Mouse (Mus musculus): ENCODE data around the gene Slc22a6. TPM values are rescaled to one million over a fixed set of nuclear protein-coding genes. Genes with fewer than 3 reads are reported as not detected.
A peak's percentile ranks its signal among the peaks of the same experiment; 100 is the strongest.

The Slc22a6 gene
- total and polyA plus RNA-seq, 3 experiments, result not detected

- Histone ChIP-seq H3K9me3 (replicated peaks; ENCODE audit: insufficient read depth, low read length) (no peaks in the 10 kb centered on the region), H3K79me2 (ENCODE audit: control insufficient read depth, insufficient read depth, low read length, poor library complexity) (no peaks in the 10 kb centered on the region), H3K9ac (ENCODE audit: control insufficient read depth, low read depth, low read length, poor library complexity, severe bottlenecking) (no peak overlapping the region), H3K4me1 (ENCODE audit: control insufficient read depth in 1 of 2, insufficient read depth in 2 of 2, low read length in 2 of 2) (no peaks in the 10 kb centered on the region), H3K4me3 (ENCODE audit: control insufficient read depth in 1 of 2, insufficient read depth in 1 of 2, low read depth in 2 of 2, low read length in 2 of 2) (no peak overlapping the region), H3K27ac (ENCODE audit: control insufficient read depth, low read depth, low read length) (no peak overlapping the region), H3K36me3 (ENCODE audit: control insufficient read depth in 1 of 2, insufficient read depth in 2 of 2, low read length in 2 of 2) (no peaks in the 10 kb centered on the region), H3K27me3 (ENCODE audit: control insufficient read depth in 1 of 2, insufficient read depth in 2 of 2, low read length in 2 of 2) (peaks cover 4 to 17% of the 10 kb centered on the region in 2 experiments)
- TF ChIP-seq ETS1 (IDR thresholded peaks at IDR 0.05; ENCODE audit: low read depth, low read length) (no peak), MYB (IDR thresholded peaks at IDR 0.05; ENCODE audit: low read depth, low read length) (no peak), NELFE (IDR thresholded peaks at IDR 0.05; ENCODE audit: low read depth, low read length) (no peak), MAX (IDR thresholded peaks at IDR 0.05; ENCODE audit: low read length) (no peak), SIN3A (IDR thresholded peaks at IDR 0.05; ENCODE audit: low read length) (no peak), HCFC1 (IDR thresholded peaks at IDR 0.05; ENCODE audit: low read depth, low read length) (no peak), MAZ (IDR thresholded peaks at IDR 0.05; ENCODE audit: low read depth, low read length) (no peak), KAT2A (conservative IDR thresholded peaks at IDR 0.05; ENCODE audit: low read depth, low read length) (no peak), E2F4 (IDR thresholded peaks at IDR 0.05; ENCODE audit: borderline replicate concordance, low read depth, low read length) (no peak)
- DNase-seq (ENCODE audit: low read depth, low spot score), result no peak
Observed at GRCm38 (mm10) chr19:8578970-8579342, 38.9 kb upstream of the Slc22a6 start.

GRCm38 (mm10) chr19:8585298-8585697 is 32.5 kb upstream of the Slc22a6 start:
- H3K9ac ChIP-seq (ENCODE audit: control insufficient read depth, low read depth, low read length, poor library complexity, severe bottlenecking), result no peak overlapping the region
- TF ChIP-seq ZMIZ1 (IDR thresholded peaks at IDR 0.05; ENCODE audit: low read depth, low read length), result no peak
- TF ChIP-seq GABPA (IDR thresholded peaks at IDR 0.05; ENCODE audit: low read depth, low read length), result no peak
- peak; percentile 32; the same call in 1 of the 2 replicates for TF ChIP-seq GATA1 (IDR thresholded peaks at IDR 0.05; ENCODE audit: low read depth, low read length)
- no peak for TF ChIP-seq SIN3A (IDR thresholded peaks at IDR 0.05; ENCODE audit: low read length)
- TF ChIP-seq NELFE (IDR thresholded peaks at IDR 0.05; ENCODE audit: low read depth, low read length), result no peak
- TF ChIP-seq JUND (IDR thresholded peaks at IDR 0.05; ENCODE audit: low read depth, low read length), result no peak
- no peak for TF ChIP-seq ZKSCAN1 (IDR thresholded peaks at IDR 0.05; ENCODE audit: low read depth, low read length)
- TF ChIP-seq TBP (IDR thresholded peaks at IDR 0.05; ENCODE audit: low read depth, low read length), result no peak
- TF ChIP-seq MXI1 (IDR thresholded peaks at IDR 0.05; ENCODE audit: low read depth, low read length), result no peak
- peak; percentile 62 for TF ChIP-seq TCF12 (IDR thresholded peaks at IDR 0.05; ENCODE audit: low read depth, low read length)
- TF ChIP-seq USF1 (IDR thresholded peaks at IDR 0.05; ENCODE audit: low read depth, low read length), result no peak
- no peak for TF ChIP-seq POLR2AphosphoS2 (IDR thresholded peaks at IDR 0.05; ENCODE audit: low read length)
- TF ChIP-seq MAX (IDR thresholded peaks at IDR 0.05; ENCODE audit: low read length), result no peak
- no peak for TF ChIP-seq BHLHE40 (IDR thresholded peaks at IDR 0.05; ENCODE audit: borderline replicate concordance, low read depth, low read length)
- TF ChIP-seq CHD1 (IDR thresholded peaks at IDR 0.05; ENCODE audit: low read depth, low read length), result no peak
- TF ChIP-seq RAD21 (IDR thresholded peaks at IDR 0.05; ENCODE audit: low read depth, low read length), result no peak
- TF ChIP-seq EP300 (IDR thresholded peaks at IDR 0.05; ENCODE audit: low read depth in 1 of 2, low read length in 2 of 2), result peak; percentile 23 to 70; a peak in 3 of 4 replicates
- no peak for TF ChIP-seq NRF1 (IDR thresholded peaks at IDR 0.05; ENCODE audit: insufficient read depth, low read depth, low read length, poor library complexity, severe bottlenecking)
- no peak for TF ChIP-seq USF2 (IDR thresholded peaks at IDR 0.05; ENCODE audit: borderline replicate concordance in 1 of 2, insufficient read depth in 1 of 2, low read depth in 1 of 2, low read length in 2 of 2)
- no peak for TF ChIP-seq MEF2A (IDR thresholded peaks at IDR 0.05; ENCODE audit: extremely low read depth, insufficient replicate concordance, low read depth, low read length, poor library complexity, severe bottlenecking)
- TF ChIP-seq MYB (IDR thresholded peaks at IDR 0.05; ENCODE audit: low read depth, low read length), result no peak
- no peak for TF ChIP-seq POLR2A (IDR thresholded peaks at IDR 0.05; ENCODE audit: control insufficient read depth in 1 of 2, insufficient read depth in 1 of 2, low read depth in 1 of 2, low read length in 2 of 2, poor library complexity in 1 of 2)
- peak; percentile 28; the same call in 1 of the 2 replicates for TF ChIP-seq ETS1 (IDR thresholded peaks at IDR 0.05; ENCODE audit: low read depth, low read length)
- TF ChIP-seq CTCF (IDR thresholded peaks at IDR 0.05 in 2 of 3, conservative IDR thresholded peaks at IDR 0.05 in 1 of 3; ENCODE audit: control insufficient read depth in 1 of 3, insufficient read depth in 1 of 3, low read depth in 2 of 3, low read length in 3 of 3, poor library complexity in 1 of 3, severe bottlenecking in 1 of 3), result no peak
- peak; percentile 65 for TF ChIP-seq ZNF384 (IDR thresholded peaks at IDR 0.05; ENCODE audit: low read depth, low read length)
- H3K9me3 ChIP-seq (replicated peaks; ENCODE audit: insufficient read depth, low read length), result no peaks in the 10 kb centered on the region
- no peak overlapping the region for H3K4me3 ChIP-seq (ENCODE audit: control insufficient read depth in 1 of 2, insufficient read depth in 1 of 2, low read depth in 2 of 2, low read length in 2 of 2)
- H3K79me2 ChIP-seq (ENCODE audit: control insufficient read depth, insufficient read depth, low read length, poor library complexity), result no peaks in the 10 kb centered on the region
- H3K27ac ChIP-seq (ENCODE audit: control insufficient read depth, low read depth, low read length), result no peak overlapping the region
- peaks cover 0 to 3% of the 10 kb centered on the region in 2 experiments; a peak in 3 of 4 replicates for H3K4me1 ChIP-seq (ENCODE audit: control insufficient read depth in 1 of 2, insufficient read depth in 2 of 2, low read length in 2 of 2)
- H3K36me3 ChIP-seq (ENCODE audit: control insufficient read depth in 1 of 2, insufficient read depth in 2 of 2, low read length in 2 of 2), result no peaks in the 10 kb centered on the region; a peak in 1 of 4 replicates
- no peaks in the 10 kb centered on the region for H3K27me3 ChIP-seq (ENCODE audit: control insufficient read depth in 1 of 2, insufficient read depth in 2 of 2, low read length in 2 of 2)
- DNase-seq (ENCODE audit: low read depth, low spot score), result peak; percentile 17
